ENCODE assay signal across 8 mouse cellular contexts in the genomic region with DNA sequence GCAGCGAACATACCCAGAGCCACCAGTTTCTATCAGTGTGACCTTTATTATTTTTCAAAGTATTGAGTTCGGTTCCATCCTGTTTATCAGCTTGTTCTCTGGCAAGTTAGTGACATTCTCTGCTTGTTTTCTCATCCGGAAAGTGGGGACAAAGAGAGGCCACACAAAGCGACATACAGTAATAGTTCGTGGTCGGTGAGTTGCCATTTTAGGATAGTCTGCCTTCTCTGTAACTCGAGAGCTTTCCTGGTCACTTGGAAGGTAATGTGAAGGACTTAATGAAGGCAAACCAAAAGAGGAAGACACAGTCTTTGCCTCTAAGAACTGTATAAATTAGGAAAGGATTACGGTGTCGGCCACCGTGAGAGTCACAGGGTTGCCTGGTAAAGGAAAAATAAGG.
A peak's percentile ranks its signal among the peaks of the same experiment; 100 is the strongest.
DNase-seq lines count a peak whose midpoint lies in the region; ATAC-seq and TF ChIP-seq lines count a peak whose summit lies in the region.

No protein-coding gene starts in this region.

- peak overlapping the region; percentile 45 for H3K9ac ChIP-seq in ES-Bruce4 (ENCODE audit: low read depth, poor library complexity, severe bottlenecking)
- peak overlapping the region; percentile 89 for H3K9ac ChIP-seq in forebrain, postnatal 0 days
- peak overlapping the region; percentile 87 for H3K9ac ChIP-seq in liver, embryonic 14.5 days (replicated peaks)
- H3K9ac ChIP-seq in stomach, embryonic 16.5 days (ENCODE audit: low read length): peak overlapping the region; percentile 79

- no peaks in the 10 kb centered on the region for H3K36me3 ChIP-seq in ES-Bruce4 (ENCODE audit: control insufficient read depth, insufficient read depth, low read length, poor library complexity, severe bottlenecking)
- H3K36me3 ChIP-seq in forebrain, postnatal 0 days (ENCODE audit: insufficient read depth): peaks cover 8% of the 10 kb centered on the region; the same call in 1 of the 2 replicates
- H3K36me3 ChIP-seq in liver, embryonic 14.5 days (replicated peaks; ENCODE audit: control insufficient read depth, insufficient read depth, low read depth): peaks cover 3% of the 10 kb centered on the region; the same call in 1 of the 2 replicates
- H3K36me3 ChIP-seq in stomach, embryonic 16.5 days (ENCODE audit: control insufficient read depth, insufficient read depth, low read length): no peaks in the 10 kb centered on the region

- no peak for ATAC-seq in forebrain, postnatal 0 days
- no peak for ATAC-seq in liver, embryonic 14.5 days (ENCODE audit: insufficient read depth)
- ATAC-seq in stomach, embryonic 16.5 days (ENCODE audit: insufficient read depth, low FRiP score): no peak

- no peak for TF ChIP-seq EP300 in ES-Bruce4 (IDR thresholded peaks at IDR 0.05; ENCODE audit: insufficient read depth, low read depth, low read length)
- no peak for TF ChIP-seq EP300 in liver, embryonic 14.5 days (IDR thresholded peaks at IDR 0.05; ENCODE audit: low read depth)

- peak overlapping the region; percentile 71 for H3K4me2 ChIP-seq in forebrain, postnatal 0 days (ENCODE audit: low read depth)
- peak overlapping the region; percentile 86 for H3K4me2 ChIP-seq in liver, embryonic 14.5 days (ENCODE audit: low read depth)
- peak overlapping the region; percentile 81 for H3K4me2 ChIP-seq in stomach, embryonic 16.5 days (ENCODE audit: low read depth, low read length)

- TF ChIP-seq POLR2A in ES-Bruce4 (IDR thresholded peaks at IDR 0.05; ENCODE audit: insufficient read depth, low read length): no peak

- no peaks in the 10 kb centered on the region for H3K4me1 ChIP-seq in ES-Bruce4 (ENCODE audit: control insufficient read depth, insufficient read depth, low read length)
- peaks cover 6% of the 10 kb centered on the region; the same call in 1 of the 2 replicates for H3K4me1 ChIP-seq in forebrain, postnatal 0 days (ENCODE audit: insufficient read depth)
- peaks cover 4 to 10% of the 10 kb centered on the region in 2 experiments; a peak in 3 of 4 replicates for H3K4me1 ChIP-seq in liver, embryonic 14.5 days (replicated peaks; ENCODE audit: control insufficient read depth in 2 of 2, insufficient read depth in 2 of 2, low read length in 1 of 2)
- peaks cover 6% of the 10 kb centered on the region; the same call in 1 of the 2 replicates for H3K4me1 ChIP-seq in stomach, embryonic 16.5 days (ENCODE audit: control insufficient read depth, insufficient read depth, low read length)

- no peak for TF ChIP-seq CTCF in gastrocnemius, adult 2 months (IDR thresholded peaks at IDR 0.05)
- no peak for TF ChIP-seq CTCF in ES-Bruce4 (IDR thresholded peaks at IDR 0.05; ENCODE audit: low read depth, low read length)
- TF ChIP-seq CTCF in forebrain, postnatal 0 days (IDR thresholded peaks at IDR 0.05; ENCODE audit: low read depth): no peak
- no peak for TF ChIP-seq CTCF in liver, embryonic 14.5 days (IDR thresholded peaks at IDR 0.05; ENCODE audit: low read depth)

- intact Hi-C loops in gastrocnemius, adult 2 months (cut with DNase I): no loop called here
- intact Hi-C loops in gastrocnemius, postnatal 36 days (cut with DNase I): no loop called here

- H3K27me3 ChIP-seq in ES-Bruce4 (ENCODE audit: control insufficient read depth, insufficient read depth, low read length, poor library complexity, severe bottlenecking): no peaks in the 10 kb centered on the region
- no peaks in the 10 kb centered on the region for H3K27me3 ChIP-seq in forebrain, postnatal 0 days (ENCODE audit: insufficient read depth, low read length)
- no peaks in the 10 kb centered on the region for H3K27me3 ChIP-seq in liver, embryonic 14.5 days (ENCODE audit: control insufficient read depth, insufficient read depth, low read length)
- H3K27me3 ChIP-seq in stomach, embryonic 16.5 days (ENCODE audit: control insufficient read depth, insufficient read depth, low read length): no peaks in the 10 kb centered on the region

- no peak for DNase-seq in gastrocnemius, adult 2 months
- DNase-seq in gastrocnemius, postnatal 36 days: no peak
- peak; percentile 10 for DNase-seq in forebrain, postnatal 0 days
- no peak for DNase-seq in liver, embryonic 14.5 days (ENCODE audit: low read depth in 3 of 3, low spot score in 3 of 3)
- DNase-seq in adrenal gland, postnatal 10 days: no peak
- no peak for DNase-seq in spleen, postnatal 4 days (ENCODE audit: low spot score in 2 of 2)

- peak overlapping the region; percentile 93 for H3K27ac ChIP-seq in gastrocnemius, adult 2 months
- no peak overlapping the region for H3K27ac ChIP-seq in ES-Bruce4 (ENCODE audit: insufficient read depth, low read length)
- no peak overlapping the region for H3K27ac ChIP-seq in forebrain, postnatal 0 days (ENCODE audit: low read depth, low read length)
- H3K27ac ChIP-seq in liver, embryonic 14.5 days: peak overlapping the region; percentile 67
- no peak overlapping the region for H3K27ac ChIP-seq in stomach, embryonic 16.5 days (ENCODE audit: low read length)

- H3K9me3 ChIP-seq in ES-Bruce4 (replicated peaks; ENCODE audit: control insufficient read depth, insufficient read depth, low read length, poor library complexity, severe bottlenecking): no peaks in the 10 kb centered on the region
- H3K9me3 ChIP-seq in forebrain, postnatal 0 days (ENCODE audit: low read length): no peaks in the 10 kb centered on the region
- no peaks in the 10 kb centered on the region for H3K9me3 ChIP-seq in liver, embryonic 14.5 days (ENCODE audit: control insufficient read depth, low read length)
- H3K9me3 ChIP-seq in stomach, embryonic 16.5 days (replicated peaks; ENCODE audit: control insufficient read depth, low read length): no peaks in the 10 kb centered on the region

- peak overlapping the region; percentile 99 for H3K4me3 ChIP-seq in gastrocnemius, adult 2 months
- peak overlapping the region; percentile 86 for H3K4me3 ChIP-seq in ES-Bruce4 (ENCODE audit: low read depth, low read length)
- peak overlapping the region; percentile 91 for H3K4me3 ChIP-seq in forebrain, postnatal 0 days (ENCODE audit: low read depth, low read length)
- peak overlapping the region; percentile 67 to 90 for H3K4me3 ChIP-seq in liver, embryonic 14.5 days (ENCODE audit: insufficient read depth in 1 of 2, low read depth in 2 of 2, low read length in 2 of 2)
- H3K4me3 ChIP-seq in stomach, embryonic 16.5 days (replicated peaks; ENCODE audit: low read length): peak overlapping the region; percentile 98

- WGBS in forebrain, postnatal 0 days: 4% methylated on average over 10 of the region's 10 CpGs
- whole genome bisulfite sequencing in liver, embryonic 14.5 days (ENCODE audit: insufficient replicate concordance): 3% methylated on average over 10 of the region's 10 CpGs
- WGBS in stomach, embryonic 16.5 days: 12% methylated on average over 10 of the region's 10 CpGs

Comparison
In these comparisons a context has a peak if more than half of its experiments do, and no peak if none do; other contexts are left out.
1. H3K27ac ChIP-seq: peak in gastrocnemius, adult 2 months (single experiment) and liver, embryonic 14.5 days (single experiment); none in ES-Bruce4 (single experiment), forebrain, postnatal 0 days (single experiment) and stomach, embryonic 16.5 days (single experiment).
2. Peak in every context shown above with its lines, with median percentiles within 50 percentile points of each other: H3K4me3 ChIP-seq, H3K9ac ChIP-seq and H3K4me2 ChIP-seq.